Mouse (Mus musculus): ENCODE data around the gene Dlg2. TPM values are rescaled to one million over a fixed set of nuclear protein-coding genes. Genes with fewer than 3 reads are reported as not detected.

Gene Dlg2
- polyA plus RNA-seq, 1 experiment = 0.21 TPM

GRCm38 (mm10) chr7:92363800-92364199, 1887.3 kb downstream of the Dlg2 start:
- 89% methylated on average over 4 of the region's 4 CpGs for WGBS
- DNase-seq (ENCODE audit: low read depth, low spot score) = no peak

- 82% methylated on average over 1 of the region's 1 CpGs for WGBS
- no peak for DNase-seq (ENCODE audit: low read depth, low spot score)
Measured at GRCm38 (mm10) chr7:92367111-92367510, 1890.6 kb downstream of the Dlg2 start.

- no peak for DNase-seq (ENCODE audit: low read depth, low spot score)
Measured at GRCm38 (mm10) chr7:92370521-92370920, 1894.0 kb downstream of the Dlg2 start.

- no peak for DNase-seq (ENCODE audit: low read depth, low spot score)
- 55% methylated on average over 4 of the region's 4 CpGs for WGBS
Measured at GRCm38 (mm10) chr7:92371638-92372037, 1895.2 kb downstream of the Dlg2 start.

GRCm38 (mm10) chr7:92373863-92374357, 1897.4 kb downstream of the Dlg2 start:
- WGBS = 90% methylated on average over 5 of the region's 5 CpGs
- no peak for DNase-seq (ENCODE audit: low read depth, low spot score)

GRCm38 (mm10) chr7:92383913-92384484, 1907.5 kb downstream of the Dlg2 start:
- WGBS = 82% methylated on average over 5 of the region's 5 CpGs

GRCm38 (mm10) chr7:92392052-92392640, 1915.7 kb downstream of the Dlg2 start:
- no peak for DNase-seq (ENCODE audit: low read depth, low spot score)

More at GRCm38 (mm10) chr7:92383913-92384484, 1907.5 kb downstream of the Dlg2 start:
- no peak for DNase-seq (ENCODE audit: low read depth, low spot score)

GRCm38 (mm10) chr7:92396783-92397182, 1920.3 kb downstream of the Dlg2 start:
- no peak for DNase-seq (ENCODE audit: low read depth, low spot score)
- WGBS = 60% methylated on average over 1 of the region's 1 CpGs

More at GRCm38 (mm10) chr7:92392052-92392640, 1915.7 kb downstream of the Dlg2 start:
- 72% methylated on average over 6 of the region's 6 CpGs for whole genome bisulfite sequencing

GRCm38 (mm10) chr7:92398841-92399240, 1922.4 kb downstream of the Dlg2 start:
- 73% methylated on average over 1 of the region's 1 CpGs for WGBS
- DNase-seq (ENCODE audit: low read depth, low spot score) = no peak

GRCm38 (mm10) chr7:92400551-92400950, 1924.1 kb downstream of the Dlg2 start:
- 26% methylated on average over 1 of the region's 1 CpGs for WGBS
- DNase-seq (ENCODE audit: low read depth, low spot score) = no peak

- 46% methylated on average over 4 of the region's 4 CpGs for WGBS
- no peak for DNase-seq (ENCODE audit: low read depth, low spot score)
Measured at GRCm38 (mm10) chr7:92401001-92401688, 1924.7 kb downstream of the Dlg2 start.

- 57% methylated on average over 5 of the region's 5 CpGs for WGBS
- DNase-seq (ENCODE audit: low read depth, low spot score) = no peak
Measured at GRCm38 (mm10) chr7:92408479-92408878, 1932.0 kb downstream of the Dlg2 start.

- WGBS = 70% methylated on average over 10 of the region's 10 CpGs
- DNase-seq (ENCODE audit: low read depth, low spot score) = no peak
Measured at GRCm38 (mm10) chr7:92420474-92420873, 1944.0 kb downstream of the Dlg2 start.

GRCm38 (mm10) chr7:92423017-92423416, 1946.5 kb downstream of the Dlg2 start:
- WGBS = 89% methylated on average over 3 of the region's 3 CpGs
- no peak for DNase-seq (ENCODE audit: low read depth, low spot score)

- DNase-seq (ENCODE audit: low read depth, low spot score) = no peak
- 72% methylated on average over 3 of the region's 3 CpGs for WGBS
Measured at GRCm38 (mm10) chr7:92424703-92425102, 1948.2 kb downstream of the Dlg2 start.

GRCm38 (mm10) chr7:92427280-92427679, 1950.8 kb downstream of the Dlg2 start:
- no peak for DNase-seq (ENCODE audit: low read depth, low spot score)
- WGBS = 75% methylated on average over 4 of the region's 4 CpGs

- 81% methylated on average over 5 of the region's 5 CpGs for WGBS
- no peak for DNase-seq (ENCODE audit: low read depth, low spot score)
Measured at GRCm38 (mm10) chr7:92428629-92429028, 1952.2 kb downstream of the Dlg2 start.

- 54% methylated on average over 2 of the region's 2 CpGs for WGBS
- no peak for DNase-seq (ENCODE audit: low read depth, low spot score)
Measured at GRCm38 (mm10) chr7:92430254-92430653, 1953.8 kb downstream of the Dlg2 start.

- no peak for DNase-seq (ENCODE audit: low read depth, low spot score)
- WGBS = 84% methylated on average over 2 of the region's 2 CpGs
Measured at GRCm38 (mm10) chr7:92437168-92437567, 1960.7 kb downstream of the Dlg2 start.

- no peak for DNase-seq (ENCODE audit: low read depth, low spot score)
- WGBS = 65% methylated on average over 8 of the region's 8 CpGs
Measured at GRCm38 (mm10) chr7:92439503-92440487, 1963.3 kb downstream of the Dlg2 start.

Measured in large intestine, adult 2 months (tissue).